Mouse (Mus musculus) liver, embryonic 14.5 days (tissue): Measurements from ENCODE around the gene Sgip1. TPM values are rescaled to one million over a fixed set of nuclear protein-coding genes. Genes with fewer than 3 reads are reported as not detected.

Source experiments
- ATAC-seq: fragments of 200-750 bp; cut with Nextera tagmentation; 2 replicates; pipeline ENCODE4 v1.8.0; 2017; ENCODE audit warnings: moderate number of reproducible peaks, mild to moderate bottlenecking, moderate library complexity; ENCODE audit not compliant: insufficient read depth
- DNase-seq, 3 experiments: peaks; one replicate each; pipeline ENCODE4 v3.0.0-alpha.2; 2012 to 2013; ENCODE audit warnings: low read depth in 3 of 3, low spot score in 3 of 3
- H3K27ac ChIP-seq: fragments of 300-500 bp; sonication (generic); 2 replicates; pipeline ENCODE4 v1.5.1; 2014; ENCODE audit warnings: moderate library complexity, mild to moderate bottlenecking, control low read depth, inconsistent platforms
- H3K27me3 ChIP-seq: fragments of 300-500 bp; sonication (generic); 2 replicates; pipeline ENCODE4 v1.6.1; 2014; ENCODE audit warnings: mild to moderate bottlenecking, low read length, moderate library complexity; ENCODE audit not compliant: control insufficient read depth, insufficient read depth
- H3K36me3 ChIP-seq: fragments of 300-500 bp; sonication (generic); replicated peaks from 2 replicates; pipeline ENCODE4 v1.6.1; 2014; ENCODE audit warnings: low read depth; ENCODE audit not compliant: control insufficient read depth, insufficient read depth
- H3K4me1 ChIP-seq, 2 experiments: fragments of 200-500 bp in 1 of 2; fragments of 300-500 bp in 1 of 2; sonication (generic) in 1 of 2; replicated peaks; 2 replicates each; pipeline ENCODE4 v1.6.1; 2012 to 2014; ENCODE audit warnings: antibody characterized with exemption in 1 of 2, inconsistent platforms in 1 of 2, low read length in 1 of 2; ENCODE audit not compliant: control insufficient read depth in 2 of 2, insufficient read depth in 2 of 2
- H3K4me2 ChIP-seq: fragments of 300-500 bp; sonication (generic); 2 replicates; pipeline ENCODE4 v1.6.1; 2014; ENCODE audit warnings: low read depth, mild to moderate bottlenecking, control low read depth, moderate library complexity
- H3K4me3 ChIP-seq, 2 experiments: fragments of 200-500 bp in 1 of 2; fragments of 300-500 bp in 1 of 2; sonication (generic) in 1 of 2; 2 replicates each; pipeline ENCODE4 v1.5.1; 2012 to 2014; ENCODE audit warnings: low read depth in 2 of 2, low read length in 2 of 2, mild to moderate bottlenecking in 2 of 2, control low read depth in 1 of 2, inconsistent platforms in 1 of 2, moderate library complexity in 1 of 2; ENCODE audit not compliant: insufficient read depth in 1 of 2
- H3K9ac ChIP-seq: fragments of 300-500 bp; sonication (generic); replicated peaks from 2 replicates; pipeline ENCODE4 v1.6.1; 2014; ENCODE audit warnings: mild to moderate bottlenecking, control low read depth, moderate library complexity
- H3K9me3 ChIP-seq: fragments of 300-500 bp; sonication (generic); 2 replicates; pipeline ENCODE4 v1.6.1; 2016; ENCODE audit warnings: low read length, mixed read lengths; ENCODE audit not compliant: control insufficient read depth
- CTCF ChIP-seq: IDR thresholded peaks from 2 replicates; pipeline ENCODE4 v1.5.1; 2016; ENCODE audit warnings: antibody characterized with exemption, low read depth, control low read depth
- EP300 ChIP-seq: IDR thresholded peaks from 2 replicates; pipeline ENCODE4 v1.6.1; 2016; ENCODE audit warnings: antibody characterized with exemption, low read depth
- WGBS: fragments of 180-500 bp; shearing (Covaris S2); extraction: QIAGEN DNeasy Blood & Tissue Kit; methylation state at CpG from one replicate; pipeline ENCODE4 v1.1.7; 2014; ENCODE audit not compliant: insufficient replicate concordance; 5-methylcytosine and 5-hydroxymethylcytosine counted together
- polyA plus RNA-seq, 2 experiments: library from polyadenylated mRNA; depleted of rRNA in 1 of 2; stranded (reverse) in 1 of 2; unstranded in 1 of 2; fragments of >200 nt; fragmentation: Nextera tagmentation in 1 of 2; extraction: Ambion mirVana in 1 of 2; gene quantifications; 2 replicates each; pipeline versions ENCODE4 v1.2.1 to v1.2.3; 2012 to 2014

Sgip1 gene
- polyA plus RNA-seq, 2 experiments: 0.10 to 0.32 TPM

DNA sequence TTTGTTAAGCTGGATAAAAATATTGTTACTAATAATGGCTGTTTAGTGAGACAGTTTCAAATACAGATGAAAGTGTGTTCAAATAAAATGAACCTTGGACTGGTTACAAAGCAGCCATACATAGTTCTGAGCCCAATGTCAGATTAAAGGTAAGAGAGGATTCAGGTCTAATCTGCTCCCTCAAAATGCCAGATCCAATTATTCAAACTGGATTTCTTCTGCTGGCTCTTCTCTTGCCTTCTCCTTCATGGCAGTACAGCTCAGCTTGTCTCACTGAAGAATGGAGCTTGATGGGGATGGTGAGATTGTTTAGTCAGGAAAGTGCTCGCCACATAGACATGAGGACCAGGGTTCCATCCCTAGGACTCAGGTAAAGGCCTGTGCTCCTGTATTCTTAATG is 32.7 kb downstream of the Sgip1 start:
- TF ChIP-seq EP300 (no peak), CTCF (no peak)
- WGBS: 52% methylated on average over 1 of the region's 1 CpGs
- ATAC-seq (no peak), DNase-seq (no peak)
- Histone ChIP-seq H3K4me1 (no peaks in the 10 kb centered on the region), H3K4me2 (no peak overlapping the region), H3K27ac (no peak overlapping the region), H3K36me3 (no peaks in the 10 kb centered on the region), H3K9ac (no peak overlapping the region), H3K4me3 (no peak overlapping the region), H3K9me3 (no peaks in the 10 kb centered on the region), H3K27me3 (no peaks in the 10 kb centered on the region)

DNA sequence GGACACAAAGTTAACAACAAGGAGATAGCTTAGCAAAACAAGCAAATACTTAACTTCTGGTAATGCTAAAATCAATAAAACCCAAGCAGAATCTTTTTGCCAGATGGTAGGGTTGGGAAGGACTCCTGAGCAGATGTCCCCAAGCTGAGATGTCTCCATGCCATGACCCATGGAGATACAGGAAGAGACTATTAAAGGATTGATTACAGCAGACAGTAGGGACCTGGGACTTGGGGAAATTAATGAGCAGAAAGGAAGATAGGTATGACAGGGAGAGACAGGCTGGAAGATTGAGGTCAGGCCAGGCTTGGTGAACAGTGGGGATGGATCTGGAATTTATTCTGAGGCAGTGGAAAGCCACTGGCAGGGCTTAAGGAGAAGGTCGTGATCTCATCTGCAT is 33.5 kb downstream of the Sgip1 start:
- Histone ChIP-seq H3K9me3 (no peaks in the 10 kb centered on the region), H3K36me3 (no peaks in the 10 kb centered on the region), H3K4me1 (no peaks in the 10 kb centered on the region), H3K4me2 (no peak overlapping the region), H3K27ac (no peak overlapping the region), H3K27me3 (no peaks in the 10 kb centered on the region), H3K4me3 (no peak overlapping the region), H3K9ac (no peak overlapping the region)
- no peak for ATAC-seq
- no peak for DNase-seq
- TF ChIP-seq CTCF: no peak
- TF ChIP-seq EP300: no peak
- 40% methylated on average over 1 of the region's 1 CpGs for WGBS

DNA sequence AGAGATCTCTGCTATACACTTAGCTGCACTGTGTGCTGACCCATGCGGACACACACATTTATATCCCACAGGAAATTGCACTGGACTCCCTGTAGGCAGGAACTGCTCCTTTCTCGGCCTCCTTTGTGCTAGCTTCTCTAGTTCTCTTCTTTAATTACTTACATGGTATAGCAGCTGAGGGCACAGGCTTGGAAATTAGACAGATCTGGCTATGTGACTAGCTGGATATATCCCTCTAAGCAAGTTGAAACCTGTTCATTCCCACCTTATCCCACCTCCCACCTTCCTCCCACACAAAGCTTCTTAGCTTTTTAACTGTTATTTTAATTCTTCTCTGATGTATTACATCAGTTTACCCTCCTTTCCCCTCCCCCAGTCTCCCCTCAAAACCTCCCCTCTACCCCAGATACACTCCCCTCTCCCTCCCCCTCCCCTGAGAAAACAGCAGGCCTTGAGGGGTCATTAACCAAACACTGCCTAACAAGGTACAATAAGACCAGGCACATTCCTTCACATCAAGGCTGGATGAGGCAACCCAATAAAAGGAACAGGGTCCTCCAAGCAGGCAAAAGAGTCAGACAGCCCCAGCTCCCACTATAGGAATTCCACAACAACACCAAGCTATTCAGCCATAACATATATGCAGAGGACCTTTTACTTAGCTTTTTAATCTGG is 34.6 kb downstream of the Sgip1 start:
- Histone ChIP-seq H3K4me3 (no peak overlapping the region), H3K36me3 (no peaks in the 10 kb centered on the region), H3K27ac (no peak overlapping the region), H3K9me3 (no peaks in the 10 kb centered on the region), H3K9ac (no peak overlapping the region), H3K4me2 (no peak overlapping the region), H3K27me3 (no peaks in the 10 kb centered on the region), H3K4me1 (no peaks in the 10 kb centered on the region)
- DNase-seq (no peak), ATAC-seq (no peak)
- 48% methylated on average over 2 of the region's 2 CpGs for WGBS
- TF ChIP-seq CTCF (no peak), EP300 (no peak)

DNA sequence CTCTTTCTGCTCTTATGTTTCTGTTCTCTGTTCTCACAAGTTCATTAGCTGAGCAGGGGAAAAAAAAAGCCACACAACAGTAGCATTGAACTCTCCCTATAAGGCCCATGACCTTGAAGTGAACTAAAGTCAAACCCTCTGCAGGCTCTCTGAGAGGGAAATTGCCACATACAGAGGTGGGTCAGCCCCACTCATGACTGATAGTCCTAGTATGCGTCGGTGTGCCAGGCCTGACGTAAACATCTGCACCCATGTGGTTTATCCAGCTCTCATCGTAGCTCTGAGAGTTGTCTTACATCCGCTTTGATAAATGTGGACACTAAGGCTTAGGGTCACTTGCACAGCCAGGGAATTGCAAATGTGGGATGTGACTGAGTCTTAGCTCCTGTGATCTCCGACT is 38.8 kb downstream of the Sgip1 start:
- TF ChIP-seq CTCF (no peak), EP300 (no peak)
- Histone ChIP-seq H3K27ac (no peak overlapping the region), H3K4me1 (no peaks in the 10 kb centered on the region), H3K36me3 (no peaks in the 10 kb centered on the region), H3K4me2 (no peak overlapping the region), H3K9me3 (no peaks in the 10 kb centered on the region), H3K9ac (no peak overlapping the region), H3K27me3 (no peaks in the 10 kb centered on the region), H3K4me3 (no peak overlapping the region)
- 67% methylated on average over 6 of the region's 6 CpGs for WGBS
- no peak for DNase-seq
- ATAC-seq: no peak

DNA sequence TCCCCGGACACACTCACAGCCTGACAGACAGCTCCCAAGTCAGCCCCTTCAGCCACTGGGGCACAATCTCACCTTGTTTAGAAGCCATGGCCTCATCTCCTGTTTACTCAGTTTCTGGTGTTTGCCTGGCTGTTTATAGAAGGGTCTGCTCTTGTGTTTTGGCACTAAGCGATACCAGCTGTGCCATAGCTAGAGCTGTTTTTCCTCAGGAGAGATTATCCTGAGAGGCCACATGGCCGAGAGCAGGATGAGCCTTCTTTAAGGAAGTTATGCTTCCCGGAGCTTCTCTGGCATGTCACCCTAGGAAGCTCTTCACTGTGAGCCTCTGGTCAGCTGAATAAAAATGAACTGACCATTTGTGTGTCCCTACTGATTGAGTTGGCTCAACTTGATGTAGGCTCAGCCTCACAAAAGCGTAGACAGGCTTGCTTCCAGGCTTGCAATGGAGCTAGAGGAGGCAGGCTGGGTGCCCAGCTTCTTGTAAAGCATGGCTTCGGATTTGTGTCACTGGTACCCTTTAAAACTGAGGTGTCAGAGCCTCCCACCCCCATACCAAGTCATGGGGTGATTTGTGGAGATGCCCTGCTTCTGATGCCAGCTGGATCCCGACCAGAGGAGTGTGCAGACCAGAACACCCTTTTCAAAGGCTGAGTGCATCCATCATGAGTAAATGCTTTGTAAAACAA is 42.1 kb downstream of the Sgip1 start:
- no peak for DNase-seq
- no peaks in the 10 kb centered on the region for H3K9me3 ChIP-seq
- WGBS: 54% methylated on average over 7 of the region's 7 CpGs

More for the DNA sequence above, 42.1 kb downstream of the Sgip1 start:
- H3K27me3 ChIP-seq: no peaks in the 10 kb centered on the region
- no peak overlapping the region for H3K9ac ChIP-seq
- TF ChIP-seq EP300: no peak
- no peak for TF ChIP-seq CTCF
- no peak overlapping the region for H3K27ac ChIP-seq
- no peak for ATAC-seq
- H3K4me3 ChIP-seq: no peak overlapping the region
- no peaks in the 10 kb centered on the region for H3K36me3 ChIP-seq
- no peak overlapping the region for H3K4me2 ChIP-seq
- no peaks in the 10 kb centered on the region for H3K4me1 ChIP-seq
